Mouse (Mus musculus): ENCODE results near the gene Chrnb2. TPM values are rescaled to one million over a fixed set of nuclear protein-coding genes. Genes with fewer than 3 reads are reported as not detected.

The Chrnb2 gene
- polyA plus RNA-seq, 1 experiment from 2014 or later: 0.56 TPM

- Histone ChIP-seq H3K4me1 (no peaks in the 10 kb centered on the region), H3K27ac (no peak overlapping the region), H3K36me3 (no peaks in the 10 kb centered on the region), H3K27me3 (ENCODE audit: low read depth, poor library complexity, severe bottlenecking) (no peaks in the 10 kb centered on the region), H3K4me3 (no peak overlapping the region), H3K9me3 (replicated peaks) (no peaks in the 10 kb centered on the region)
- DNase-seq (ENCODE audit: low spot score): no peak
- WGBS: 87% methylated on average over 7 of the region's 7 CpGs
Measured at GRCm38 (mm10) chr3:89723400-89724084, 40.9 kb downstream of the Chrnb2 start.

- H3K27ac ChIP-seq: no peak overlapping the region
- H3K4me1 ChIP-seq: no peaks in the 10 kb centered on the region
- no peak for DNase-seq (ENCODE audit: low spot score)
- no peaks in the 10 kb centered on the region for H3K27me3 ChIP-seq (ENCODE audit: low read depth, poor library complexity, severe bottlenecking)
- no peak overlapping the region for H3K4me3 ChIP-seq
- no peaks in the 10 kb centered on the region for H3K36me3 ChIP-seq
- H3K9me3 ChIP-seq (replicated peaks): no peaks in the 10 kb centered on the region
Measured at GRCm38 (mm10) chr3:89722032-89722431, 42.4 kb downstream of the Chrnb2 start.

- Histone ChIP-seq H3K27me3 (ENCODE audit: low read depth, poor library complexity, severe bottlenecking) (no peaks in the 10 kb centered on the region), H3K27ac (no peak overlapping the region)
- 69% methylated on average over 6 of the region's 6 CpGs for WGBS
Measured at GRCm38 (mm10) chr3:89715967-89716256, 48.5 kb downstream of the Chrnb2 start.

GRCm38 (mm10) chr3:89715207-89715966 is 49.0 kb downstream of the Chrnb2 start:
- 3% methylated on average over 54 of the region's 59 CpGs for WGBS
- Histone ChIP-seq H3K27me3 (ENCODE audit: low read depth, poor library complexity, severe bottlenecking) (no peaks in the 10 kb centered on the region), H3K36me3 (no peaks in the 10 kb centered on the region), H3K4me3 (peak overlapping the region; percentile 100), H3K4me1 (peaks cover 19% of the 10 kb centered on the region), H3K27ac (peak overlapping the region; percentile 92), H3K9me3 (replicated peaks) (no peaks in the 10 kb centered on the region)
- no peak for DNase-seq (ENCODE audit: low spot score)

More at GRCm38 (mm10) chr3:89715967-89716256, 48.5 kb downstream of the Chrnb2 start:
- H3K4me1 ChIP-seq: peaks cover 19% of the 10 kb centered on the region
- DNase-seq (ENCODE audit: low spot score): no peak
- H3K36me3 ChIP-seq: no peaks in the 10 kb centered on the region
- H3K9me3 ChIP-seq (replicated peaks): no peaks in the 10 kb centered on the region
- H3K4me3 ChIP-seq: peak overlapping the region; percentile 100

- peaks cover 19% of the 10 kb centered on the region for H3K4me1 ChIP-seq
- peak within 1 kb of the TSS; percentile 100 for H3K4me3 ChIP-seq
- H3K27ac ChIP-seq: peak within 1 kb of the TSS; percentile 92
- no peaks in the 10 kb centered on the region for H3K27me3 ChIP-seq (ENCODE audit: low read depth, poor library complexity, severe bottlenecking)
- H3K36me3 ChIP-seq: no peaks in the 10 kb centered on the region
- H3K9me3 ChIP-seq (replicated peaks): no peaks in the 10 kb centered on the region
- 7% methylated on average over 27 of the region's 28 CpGs for WGBS
- peak; percentile 88 for DNase-seq (ENCODE audit: low spot score)
Measured at GRCm38 (mm10) chr3:89714359-89715206, 49.8 kb downstream of the Chrnb2 start, which contains the start of gene Adar. Gene Adar (plus strand): TSS chr3:89715022.

- Histone ChIP-seq H3K27me3 (ENCODE audit: low read depth, poor library complexity, severe bottlenecking) (0 out of 2 replicates have a peak, but pooled peaks cover 7% of the 10 kb centered on the region), H3K36me3 (no peaks in the 10 kb centered on the region), H3K9me3 (replicated peaks) (no peaks in the 10 kb centered on the region), H3K4me3 (no peak overlapping the region), H3K27ac (no peak overlapping the region), H3K4me1 (peaks cover 17% of the 10 kb centered on the region)
- no peak for DNase-seq (ENCODE audit: low spot score)
- 84% methylated on average over 6 of the region's 6 CpGs for WGBS
Measured at GRCm38 (mm10) chr3:89704064-89704463, 60.4 kb downstream of the Chrnb2 start.

GRCm38 (mm10) chr3:89703596-89703995 is 60.8 kb downstream of the Chrnb2 start:
- no peaks in the 10 kb centered on the region for H3K36me3 ChIP-seq
- DNase-seq (ENCODE audit: low spot score): no peak
- H3K4me3 ChIP-seq: no peak overlapping the region
- no peak overlapping the region for H3K27ac ChIP-seq
- 40% methylated on average over 3 of the region's 3 CpGs for WGBS
- no peaks in the 10 kb centered on the region for H3K9me3 ChIP-seq (replicated peaks)
- H3K4me1 ChIP-seq: peaks cover 17% of the 10 kb centered on the region
- H3K27me3 ChIP-seq (ENCODE audit: low read depth, poor library complexity, severe bottlenecking): 0 out of 2 replicates have a peak, but pooled peaks cover 7% of the 10 kb centered on the region

- Histone ChIP-seq H3K4me3 (no peak overlapping the region), H3K36me3 (no peaks in the 10 kb centered on the region)
Measured at GRCm38 (mm10) chr3:89700461-89700860, 64.0 kb downstream of the Chrnb2 start.

GRCm38 (mm10) chr3:89698958-89699357 is 65.5 kb downstream of the Chrnb2 start:
- 0 out of 2 replicates have a peak, but pooled peaks cover 4% of the 10 kb centered on the region for H3K27me3 ChIP-seq (ENCODE audit: low read depth, poor library complexity, severe bottlenecking)
- no peak overlapping the region for H3K4me3 ChIP-seq
- H3K4me1 ChIP-seq: peaks cover 17% of the 10 kb centered on the region
- H3K9me3 ChIP-seq (replicated peaks): no peaks in the 10 kb centered on the region
- H3K27ac ChIP-seq: no peak overlapping the region
- no peaks in the 10 kb centered on the region for H3K36me3 ChIP-seq
- DNase-seq (ENCODE audit: low spot score): no peak
- WGBS: 98% methylated on average over 1 of the region's 1 CpGs

More at GRCm38 (mm10) chr3:89700461-89700860, 64.0 kb downstream of the Chrnb2 start:
- Histone ChIP-seq H3K27ac (no peak overlapping the region), H3K27me3 (ENCODE audit: low read depth, poor library complexity, severe bottlenecking) (0 out of 2 replicates have a peak, but pooled peaks cover 5% of the 10 kb centered on the region), H3K4me1 (peaks cover 17% of the 10 kb centered on the region), H3K9me3 (replicated peaks) (no peaks in the 10 kb centered on the region)
- WGBS: 63% methylated on average over 11 of the region's 11 CpGs
- DNase-seq (ENCODE audit: low spot score): peak; percentile 33

Other genes starting within 250 kb of the Chrnb2 start
- 0.43 and 0.74 TPM in 2 replicates for gene Kcnn3, start 244.5 kb downstream of the Chrnb2 start, polyA plus RNA-seq (2016; fragmentation: Nextera tagmentation; extraction: Ambion mirVana)
- 15.4 and 17.5 TPM in 2 replicates for gene Adar, start 49.6 kb downstream of the Chrnb2 start, polyA plus RNA-seq (2016; fragmentation: Nextera tagmentation; extraction: Ambion mirVana)
- 15.6 and 16.0 TPM in 2 replicates for gene Ube2q1, start 9.0 kb upstream of the Chrnb2 start, polyA plus RNA-seq (2016; fragmentation: Nextera tagmentation; extraction: Ambion mirVana)
- gene She, start 66.7 kb upstream of the Chrnb2 start, polyA plus RNA-seq (2016; fragmentation: Nextera tagmentation; extraction: Ambion mirVana): 2.8 and 3.1 TPM in 2 replicates
- gene Il6ra, start 148.6 kb upstream of the Chrnb2 start, polyA plus RNA-seq (2016; fragmentation: Nextera tagmentation; extraction: Ambion mirVana): 0.25 and 0.38 TPM in 2 replicates
- 16.0 and 18.3 TPM in 2 replicates for gene Atp8b2, start 198.9 kb upstream of the Chrnb2 start, polyA plus RNA-seq (2016; fragmentation: Nextera tagmentation; extraction: Ambion mirVana)
- gene Hax1, start 234.1 kb upstream of the Chrnb2 start, polyA plus RNA-seq (2016; fragmentation: Nextera tagmentation; extraction: Ambion mirVana): 308 and 315 TPM in 2 replicates

Data from limb, embryonic 10.5 days (tissue).